Mouse (Mus musculus) heart, adult 8-10 months (tissue): ENCODE measurements around the gene Fsd1. TPM values are rescaled to one million over a fixed set of nuclear protein-coding genes. Genes with fewer than 3 reads are reported as not detected.
A peak's percentile ranks its signal among the peaks of the same experiment; 100 is the strongest.

Experiments
- DNase-seq: peaks from one replicate; pipeline ENCODE4 v3.0.0; 2022; ENCODE audit warnings: low spot score
- total RNA-seq, 4 experiments: library from RNA; stranded (reverse); gene quantifications; 2 replicates each; pipeline ENCODE4 v1.2.4; 2022

Fsd1 gene
- total RNA-seq, 4 experiments from 2014 or later = 0.52 to 1.6 TPM; not detected in 2

DNA sequence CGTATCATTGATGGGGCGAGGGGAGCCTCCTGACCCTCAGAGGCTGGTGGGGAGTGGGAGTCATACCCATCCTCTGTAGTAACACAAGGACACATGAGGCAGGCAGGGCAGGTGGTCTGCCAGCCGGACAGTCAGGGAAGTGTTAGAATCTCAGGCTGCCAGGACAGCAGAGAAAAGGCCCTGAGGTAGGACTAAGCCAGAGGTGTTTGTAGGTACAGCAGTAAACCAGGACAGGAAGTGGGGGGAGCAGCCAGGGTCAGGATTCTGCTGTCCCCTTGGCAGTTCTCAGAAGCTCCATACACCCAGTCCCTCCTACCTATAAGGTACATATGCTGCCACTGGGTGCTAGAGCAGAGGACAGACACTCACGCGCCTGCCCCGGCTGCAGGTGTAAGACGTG is 24.7 kb upstream of the Fsd1 start:
- no peak for DNase-seq

DNA sequence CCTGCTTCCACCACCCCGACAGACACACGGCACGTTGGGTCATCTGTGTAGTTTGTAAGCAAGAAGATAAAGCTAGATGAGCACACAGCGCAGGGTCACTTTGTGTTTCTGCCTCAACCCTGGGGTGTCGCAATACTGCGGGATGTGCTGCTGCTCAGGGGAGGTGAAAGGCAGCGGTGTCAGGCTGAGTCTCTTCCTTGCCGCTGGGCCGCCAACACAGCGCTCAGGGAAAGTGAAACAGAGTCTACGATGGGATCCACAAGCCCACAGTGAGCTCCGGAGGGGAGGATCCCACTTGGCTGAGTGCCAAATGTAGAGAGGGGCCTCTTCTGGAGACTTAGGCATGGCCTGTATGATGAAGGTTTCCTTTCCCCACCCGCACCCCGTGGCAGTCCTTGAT is 23.1 kb upstream of the Fsd1 start:
- DNase-seq = no peak

DNA sequence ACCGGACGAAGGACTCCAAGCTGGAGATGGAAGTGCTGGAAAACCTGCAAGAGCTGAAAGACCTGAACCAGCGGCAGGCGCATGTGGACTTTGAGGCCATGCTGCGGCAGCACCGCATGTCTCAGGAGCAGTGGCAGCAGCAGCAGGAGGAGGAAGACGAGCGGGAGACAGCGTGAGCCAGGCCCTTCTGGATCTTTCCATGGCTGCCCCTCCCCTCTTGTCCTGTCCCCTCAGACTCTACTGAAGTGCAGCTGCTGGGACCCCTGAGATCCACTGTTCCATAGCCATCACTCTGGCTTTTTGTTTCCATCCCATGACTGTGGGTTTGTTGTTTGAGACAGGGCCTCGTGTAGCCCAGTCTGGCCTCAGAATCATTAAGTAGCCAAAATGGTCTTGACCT is 21.8 kb upstream of the Fsd1 start:
- no peak for DNase-seq

DNA sequence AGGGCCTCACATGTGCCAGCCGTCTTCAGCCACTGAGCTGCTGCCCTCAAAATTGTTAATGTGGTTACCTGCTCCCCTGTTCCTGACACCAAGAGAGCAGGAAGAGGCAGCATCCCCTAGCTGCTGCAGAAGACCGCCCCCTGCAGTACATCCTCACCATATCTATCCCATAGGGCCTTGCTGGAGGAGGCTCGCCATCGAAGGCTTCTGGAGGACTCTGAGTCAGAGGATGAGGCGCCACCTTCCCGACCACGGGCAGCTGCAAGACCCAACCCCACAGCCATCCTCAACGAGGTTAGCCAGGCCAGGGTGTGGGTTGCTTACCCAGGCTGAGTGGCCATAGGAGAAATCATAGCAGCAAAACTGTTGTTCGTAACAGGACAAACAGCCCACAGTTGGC is 21.3 kb upstream of the Fsd1 start:
- DNase-seq = no peak

DNA sequence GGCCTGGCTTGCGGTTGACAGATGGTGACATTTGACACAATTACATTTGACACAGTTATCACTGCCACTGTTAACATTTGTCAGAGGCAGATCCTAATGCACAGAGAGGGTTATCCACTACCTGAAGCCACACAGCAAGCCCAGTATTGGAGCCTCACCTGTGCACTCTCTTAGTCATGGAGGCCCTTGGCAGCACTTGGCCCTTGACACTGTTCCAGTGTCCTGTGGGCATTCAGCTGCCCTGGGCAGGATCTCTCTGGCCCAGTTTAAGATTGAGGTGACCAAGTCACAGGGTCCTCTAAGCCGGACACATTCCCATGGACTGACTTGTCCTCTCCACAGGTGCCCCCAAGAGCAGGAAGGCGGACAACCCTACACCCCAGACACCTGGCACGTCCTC is 19.1 kb upstream of the Fsd1 start:
- no peak for DNase-seq

DNA sequence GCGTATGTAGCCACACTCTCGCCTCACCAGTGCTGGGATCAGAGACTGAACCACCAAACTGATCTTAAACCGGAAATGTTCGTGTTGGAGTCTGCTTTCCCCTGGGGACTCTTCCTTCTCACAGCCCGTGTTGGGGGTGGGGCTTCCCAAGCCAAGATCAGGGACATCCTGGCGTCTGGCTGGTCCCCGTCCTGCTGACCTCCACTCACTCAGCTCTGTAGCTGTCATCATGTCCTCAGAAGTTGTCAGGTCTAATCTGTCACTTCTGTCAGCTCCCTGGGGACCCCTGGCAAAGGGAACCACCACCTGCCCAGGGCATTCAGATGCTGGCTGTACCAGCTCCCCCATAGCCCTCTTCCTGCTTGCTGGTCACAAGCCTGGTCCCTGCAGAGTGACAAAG is 18.1 kb upstream of the Fsd1 start:
- no peak for DNase-seq

DNA sequence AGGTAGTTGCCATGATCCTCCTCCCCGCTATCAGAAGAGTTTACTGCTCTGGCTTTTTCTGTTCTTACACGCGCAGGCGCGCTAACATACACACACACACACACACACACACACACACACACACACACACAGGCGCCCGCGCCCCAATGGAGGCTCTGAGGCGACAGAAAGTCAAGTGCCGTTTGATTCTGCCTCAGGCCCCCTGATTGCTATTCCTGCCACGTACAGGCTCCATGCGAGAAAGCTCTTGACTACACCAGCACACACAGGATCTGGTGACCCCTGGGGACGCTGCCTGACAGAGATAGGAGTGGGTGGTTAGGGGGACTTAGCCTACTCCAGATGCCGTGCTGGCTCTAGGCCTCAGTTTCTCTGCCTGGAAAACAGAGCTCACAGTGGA is 16.7 kb upstream of the Fsd1 start:
- DNase-seq = no peak

DNA sequence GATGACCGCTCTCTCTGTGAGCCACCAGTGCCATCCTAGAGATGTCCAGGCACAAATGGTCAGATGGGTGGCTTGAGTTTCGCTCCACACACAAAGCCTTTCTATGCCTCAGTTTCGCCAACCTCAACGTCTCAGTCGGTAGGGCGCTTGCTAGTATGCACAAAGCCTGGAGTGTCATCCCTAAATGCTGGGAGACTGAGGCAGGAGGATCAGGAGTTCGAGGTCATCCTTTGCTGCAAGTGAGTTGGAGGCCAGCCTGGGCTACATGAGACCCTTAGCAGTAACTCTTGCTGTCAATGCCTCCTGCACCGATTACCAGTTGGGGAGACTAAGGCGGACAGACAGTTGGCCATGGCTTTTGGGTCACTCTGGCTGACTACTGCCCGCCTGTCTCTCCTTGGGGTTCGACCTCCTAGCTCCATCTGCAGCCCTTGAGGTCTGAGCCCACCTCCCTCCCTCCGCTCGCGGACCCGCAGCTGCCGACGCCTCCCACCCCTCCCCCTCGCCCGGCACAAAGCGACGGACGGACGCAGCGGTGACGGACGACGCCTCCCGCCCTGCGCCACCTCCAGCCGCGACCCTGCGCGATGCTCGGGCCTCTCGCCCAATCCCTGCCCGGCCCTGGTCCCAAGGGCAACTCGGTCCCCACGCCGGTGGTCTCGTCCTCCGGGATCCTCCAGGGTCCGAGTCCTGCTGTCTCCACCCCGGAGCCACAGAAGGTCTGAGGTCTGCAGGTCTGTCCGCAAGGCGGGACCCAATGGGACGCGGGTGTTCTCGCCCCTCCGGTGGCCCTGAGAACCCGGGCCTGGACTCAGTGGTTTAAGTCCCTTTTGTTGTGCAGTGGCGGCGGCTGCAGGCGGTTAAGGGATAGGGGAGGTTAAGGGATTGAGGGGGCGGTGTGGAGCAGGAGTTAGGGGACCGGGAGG is 16.1 kb upstream of the Fsd1 start, which contains the start of gene Shd:
Gene Shd (plus strand): TSS at position 502 of the 926 bp plus-strand sequence.
- no peak for DNase-seq

DNA sequence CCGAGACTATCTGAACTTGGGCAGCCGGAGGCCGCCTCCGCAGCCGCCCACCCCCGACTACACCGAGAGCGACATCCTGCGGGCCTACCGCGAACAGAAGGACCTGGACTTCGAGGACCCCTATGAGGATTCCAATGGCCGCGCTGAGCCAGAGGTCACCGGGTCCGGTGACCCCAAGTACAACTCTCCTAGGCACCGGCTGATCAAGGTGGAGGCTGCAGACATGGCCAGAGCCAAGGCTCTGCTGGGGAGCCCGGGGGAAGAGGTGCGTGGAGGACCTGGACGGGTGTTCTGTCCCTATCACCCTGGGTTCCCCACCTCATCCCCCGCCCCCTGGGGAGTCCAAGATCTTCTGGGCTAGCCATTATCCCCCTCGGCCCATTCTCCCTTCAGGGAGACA is 14.9 kb upstream of the Fsd1 start:
- DNase-seq = no peak

DNA sequence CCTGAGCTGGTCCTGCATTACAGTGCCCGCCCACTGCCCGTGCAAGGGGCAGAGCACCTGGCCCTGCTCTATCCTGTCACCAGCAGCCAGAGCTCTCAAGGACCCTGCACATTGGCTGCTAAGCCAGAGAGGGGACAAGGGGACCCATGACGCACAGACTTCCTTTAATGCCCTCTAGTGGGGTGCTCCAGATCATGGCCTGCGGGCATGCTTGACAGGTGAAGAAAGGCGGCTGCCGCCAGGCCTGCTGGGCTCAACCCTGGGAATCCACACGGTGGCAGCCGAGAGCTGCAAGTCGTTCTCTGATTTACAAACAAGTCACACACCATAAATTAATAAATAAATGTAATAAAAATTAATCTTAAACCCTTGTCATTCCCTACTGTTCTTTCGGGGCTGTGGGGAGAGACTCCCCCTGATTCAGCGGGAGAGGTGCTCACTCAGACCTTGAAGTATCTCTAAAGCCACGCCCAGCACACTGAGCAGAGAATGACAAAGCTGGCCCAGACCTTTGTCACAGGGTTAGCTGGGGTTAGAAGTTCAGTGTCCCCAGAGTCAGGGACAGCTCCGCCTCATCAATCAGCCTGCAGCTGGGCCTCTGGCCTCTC is 9.9 kb upstream of the Fsd1 start:
- DNase-seq = peak; percentile 67

DNA sequence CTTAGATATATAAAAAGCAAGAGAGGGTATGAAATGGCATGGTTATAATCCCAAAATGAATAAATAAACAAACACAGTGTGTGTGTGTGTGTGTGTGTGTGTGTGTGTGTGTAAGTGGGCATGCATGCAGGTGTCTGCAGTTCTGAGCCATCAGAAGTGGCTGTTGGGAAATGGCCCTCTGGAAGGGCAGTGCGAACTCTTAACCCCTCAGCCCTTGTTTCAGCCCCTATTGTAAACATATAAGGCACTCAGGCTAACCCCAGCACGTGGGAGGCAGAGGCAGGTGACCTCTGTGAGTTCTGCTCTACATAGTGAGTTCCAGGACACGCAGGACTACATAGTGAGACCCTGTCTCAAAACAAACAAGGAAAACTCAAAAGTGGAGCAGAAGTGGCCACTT is 9.0 kb upstream of the Fsd1 start:
- DNase-seq = no peak

DNA sequence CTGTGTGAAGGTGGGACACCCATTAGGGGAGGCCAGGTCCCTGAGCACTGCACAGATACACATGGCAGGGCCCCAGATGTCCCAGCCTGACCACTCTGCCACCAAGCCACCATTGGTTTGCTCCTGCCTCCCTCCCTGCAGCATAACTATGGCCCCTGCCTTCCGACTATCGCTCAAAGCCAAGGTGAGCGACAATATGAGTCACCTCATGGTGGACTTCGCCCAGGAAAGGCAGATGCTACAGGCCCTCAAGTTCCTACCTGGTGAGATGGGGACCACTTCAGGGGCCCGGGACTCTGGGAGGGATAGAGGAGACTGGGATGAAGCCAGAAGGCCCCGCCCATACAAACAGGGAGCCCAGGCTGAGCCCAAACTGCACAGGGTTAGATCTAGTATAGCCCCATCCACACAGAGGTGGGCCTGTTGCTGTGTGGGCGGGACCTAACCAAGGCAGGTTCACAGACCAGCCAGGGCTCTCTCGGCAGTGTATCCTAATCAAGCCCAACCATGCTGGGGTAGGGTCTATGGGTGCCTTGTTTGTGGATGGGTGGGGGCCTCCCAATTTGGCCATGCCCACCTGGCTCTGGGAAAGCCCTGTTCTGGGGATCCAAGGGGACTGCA is 4.1 kb downstream of the Fsd1 start:
- DNase-seq = no peak

DNA sequence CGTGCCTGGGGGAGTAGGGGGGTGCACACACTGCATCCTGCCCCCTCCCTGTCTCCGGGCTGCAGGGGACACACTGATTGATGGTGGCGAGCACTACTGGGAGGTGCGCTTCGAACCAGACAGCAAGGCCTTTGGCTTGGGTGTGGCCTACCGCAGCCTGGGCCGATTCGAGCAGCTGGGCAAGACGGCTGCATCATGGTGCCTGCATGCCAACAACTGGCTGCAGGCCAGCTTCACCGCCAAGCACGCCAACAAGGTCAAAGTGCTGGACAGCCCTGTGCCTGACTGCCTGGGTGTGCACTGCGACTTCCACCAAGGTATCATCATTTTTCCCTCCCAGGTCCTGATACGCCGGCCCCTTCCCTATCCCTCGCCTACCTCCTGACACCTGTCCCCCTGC is 9.7 kb downstream of the Fsd1 start:
- DNase-seq = no peak

DNA sequence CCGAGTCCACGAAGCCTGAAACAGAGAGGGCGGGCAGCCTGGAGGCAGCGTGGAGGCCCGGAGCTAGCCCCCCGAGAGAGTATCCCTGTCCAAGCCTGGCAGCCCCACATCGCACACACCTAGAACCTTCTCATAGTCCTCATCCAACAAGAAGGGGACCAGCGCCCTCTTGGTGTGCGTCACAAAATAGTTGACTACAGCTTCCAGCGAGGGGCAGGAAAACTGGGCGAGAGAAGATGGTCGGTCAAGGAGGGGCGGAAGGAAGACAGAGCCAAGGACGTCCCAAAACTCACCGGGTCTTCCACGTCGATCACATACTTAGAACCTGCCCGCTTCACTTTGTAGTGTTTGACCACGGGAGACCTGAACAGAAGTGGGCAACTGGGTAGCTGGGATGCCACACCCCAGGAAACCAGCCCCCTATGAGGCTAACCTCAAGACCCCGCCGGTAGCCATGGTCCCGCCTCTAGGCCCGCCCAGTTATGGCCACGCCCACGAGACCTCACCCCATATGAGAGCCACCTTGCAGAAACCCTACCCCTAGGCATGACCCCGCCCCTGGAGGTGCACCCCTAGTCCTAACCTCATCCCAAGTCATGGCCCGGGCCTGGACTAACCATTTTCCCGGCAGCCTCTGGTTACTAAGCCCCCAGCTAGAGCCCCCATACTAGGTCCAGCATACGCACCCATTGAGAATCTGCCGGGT is 13.6 kb downstream of the Fsd1 start:
- no peak for DNase-seq

DNA sequence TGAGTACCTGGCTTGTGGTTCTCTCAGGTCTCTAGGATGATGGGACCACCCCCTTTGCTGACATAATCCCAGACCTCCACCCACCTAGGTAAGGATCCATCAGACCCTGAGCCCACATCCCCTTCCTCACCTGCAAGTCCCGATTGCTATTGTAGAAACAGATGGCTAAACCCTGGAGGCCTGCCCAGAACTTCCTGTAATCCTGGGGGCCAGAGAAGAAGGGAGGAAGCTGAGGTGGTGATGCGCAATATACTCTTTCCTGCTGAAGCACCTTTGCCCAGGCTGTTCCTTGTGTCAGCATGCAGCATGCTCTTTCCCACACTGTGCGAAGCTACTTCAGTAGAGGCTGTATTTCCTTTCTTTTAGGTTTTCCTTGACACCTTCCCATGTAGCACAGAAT is 16.7 kb downstream of the Fsd1 start:
- DNase-seq = no peak

DNA sequence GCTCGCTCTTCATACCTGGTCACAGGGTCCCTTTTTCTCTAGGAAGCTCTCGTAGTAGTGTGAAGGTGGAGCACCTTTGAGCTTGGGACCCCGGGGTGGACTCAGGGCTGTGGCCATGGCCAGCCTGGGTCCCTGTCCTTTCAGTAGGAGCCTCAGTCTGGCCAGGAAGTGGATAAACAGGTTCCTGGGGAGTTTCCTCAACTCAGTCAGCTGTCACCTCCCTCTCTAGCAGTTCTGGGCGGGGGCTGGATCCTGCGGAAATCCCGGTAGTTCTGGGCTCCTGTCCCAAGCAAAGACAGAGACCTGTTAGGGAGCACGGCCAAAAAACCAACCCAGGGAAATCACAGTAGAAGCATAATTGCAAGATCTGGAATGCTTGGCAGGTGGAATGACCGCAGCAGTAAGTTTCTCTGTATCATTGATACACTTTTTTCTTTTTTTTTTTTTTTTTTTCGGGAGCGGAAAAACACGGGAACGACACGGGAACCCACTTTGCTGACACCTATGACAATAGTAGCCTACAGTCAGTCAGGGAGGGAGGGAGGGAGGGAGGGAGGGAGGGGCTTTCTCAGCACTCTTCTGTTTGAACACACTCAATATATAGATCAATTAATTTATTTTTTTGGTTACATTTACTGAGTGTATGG is 19.2 kb downstream of the Fsd1 start, which contains the start of the genes Stap2 and Mpnd:
Gene Stap2 (minus strand): TSS at position 170 of the 647 bp plus-strand sequence.
Gene Mpnd (plus strand): TSS at position 297 of the 647 bp plus-strand sequence.
- DNase-seq = peak; percentile 80

DNA sequence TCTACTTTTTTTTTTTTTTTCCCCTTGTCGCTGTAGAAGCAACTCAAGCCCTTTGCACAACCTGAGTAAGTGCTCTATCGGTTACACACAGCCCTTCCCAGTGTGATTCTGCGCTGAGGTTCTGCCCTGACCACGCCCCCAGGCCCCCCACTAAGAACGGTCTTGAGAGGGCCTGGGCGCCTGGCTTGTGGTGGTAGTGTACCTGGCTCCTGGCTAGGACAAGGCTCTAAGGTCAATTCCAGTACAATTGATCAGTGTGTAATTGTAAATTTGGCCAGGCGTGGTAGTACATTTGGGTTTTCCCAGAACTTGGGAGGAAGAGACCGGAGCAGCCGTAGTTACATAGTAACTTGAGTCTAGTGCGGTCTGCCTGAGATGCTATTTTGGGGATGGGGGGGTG is 20.6 kb downstream of the Fsd1 start:
- no peak for DNase-seq

DNA sequence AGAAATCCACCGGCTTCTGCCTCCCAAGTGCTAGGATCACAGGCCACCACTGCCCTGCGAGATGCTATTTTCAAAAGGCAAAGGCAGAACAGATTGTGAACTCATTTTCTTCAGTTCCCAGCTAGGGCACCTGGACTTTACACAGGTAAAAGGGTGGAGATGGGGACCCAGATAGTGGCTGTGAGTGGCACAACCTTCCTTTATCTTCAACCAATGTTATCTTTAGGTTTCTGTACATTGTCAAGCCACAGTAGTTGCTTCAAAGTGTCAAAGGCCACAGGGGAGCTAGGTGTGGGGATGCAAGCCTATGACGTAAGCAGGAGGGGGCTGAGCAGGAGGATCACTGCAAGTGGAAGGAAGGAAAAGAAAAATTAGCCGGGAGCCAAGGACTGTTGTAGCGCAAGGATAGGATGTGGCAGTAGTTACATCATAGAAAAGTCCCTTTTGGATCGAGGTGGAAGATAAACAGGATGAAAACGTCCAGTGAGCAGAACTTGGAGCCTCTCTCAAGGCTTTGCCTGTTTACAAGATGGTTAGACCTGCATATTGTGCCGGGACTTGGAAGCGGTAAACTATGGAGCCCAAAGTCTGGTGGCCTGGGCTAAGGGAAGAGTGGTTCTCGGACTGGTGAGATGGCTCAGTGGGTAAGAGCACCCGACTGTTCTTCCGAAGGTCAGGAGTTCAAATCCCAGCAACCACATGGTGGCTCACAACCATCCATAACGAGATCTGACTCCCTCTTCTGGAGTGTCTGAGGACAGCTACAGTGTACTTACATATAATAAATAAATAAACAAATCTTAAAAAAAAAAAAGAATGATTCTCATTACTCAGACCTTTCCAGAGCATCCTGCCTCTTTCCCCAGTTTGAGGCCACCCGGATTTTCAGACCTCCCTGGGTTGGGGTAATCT is 21.4 kb downstream of the Fsd1 start:
- DNase-seq = no peak

DNA sequence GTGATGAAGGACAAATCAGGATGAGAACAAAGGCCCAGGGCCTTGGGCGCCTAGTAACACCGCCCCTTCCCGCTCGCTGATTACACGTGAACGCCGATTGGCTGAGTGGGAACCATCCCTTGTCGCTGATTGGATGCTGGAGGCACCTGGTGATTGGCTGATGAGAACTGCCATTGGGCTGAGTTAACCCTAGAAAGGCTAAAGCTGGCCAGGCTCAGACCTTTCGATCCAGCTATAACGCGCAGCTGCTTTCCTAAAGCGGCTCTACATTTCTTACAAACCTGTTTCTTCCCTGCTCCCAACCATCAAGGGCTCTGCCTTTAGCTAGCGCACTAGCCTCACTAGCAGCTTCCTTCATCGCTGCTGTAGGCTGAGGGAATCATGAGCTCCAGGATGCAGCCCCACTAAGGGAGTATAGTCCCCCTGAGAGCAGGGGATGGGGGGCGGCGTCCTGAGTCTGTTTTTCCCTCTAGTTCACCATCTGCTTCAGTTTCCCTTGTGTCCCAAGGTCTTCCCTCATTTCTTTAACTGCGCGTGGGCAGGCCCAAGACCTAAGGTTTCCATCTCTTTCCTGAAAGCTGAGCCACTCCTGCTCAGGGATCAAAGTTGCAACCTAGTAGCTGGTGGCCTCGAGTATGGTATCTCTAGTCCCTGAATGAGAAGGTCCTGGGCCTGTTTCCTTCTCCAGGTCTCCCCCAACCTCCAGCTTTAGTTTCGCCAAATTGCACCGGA is 22.2 kb downstream of the Fsd1 start:
- DNase-seq = peak; percentile 96
